Mouse (Mus musculus): ENCODE measurements around the gene Ssh3.

- no peak for TF ChIP-seq POLR2A (IDR thresholded peaks at IDR 0.05; ENCODE audit: insufficient read length, low read depth)
- no peak for TF ChIP-seq TCF12 (IDR thresholded peaks at IDR 0.05; ENCODE audit: insufficient read depth, poor library complexity, severe bottlenecking)
- no peak for TF ChIP-seq CEBPB (IDR thresholded peaks at IDR 0.05; ENCODE audit: insufficient read depth, poor library complexity, severe bottlenecking)
- no peak for TF ChIP-seq MAX (IDR thresholded peaks at IDR 0.05; ENCODE audit: low read depth)
- TF ChIP-seq POLR2AphosphoS2 (IDR thresholded peaks at IDR 0.05; ENCODE audit: insufficient read length, low read depth), result no peak
- no peak for TF ChIP-seq E2F4 (IDR thresholded peaks at IDR 0.05; ENCODE audit: insufficient read depth)
- no peak for TF ChIP-seq MYOG (IDR thresholded peaks at IDR 0.05; ENCODE audit: control insufficient read depth in 1 of 3, insufficient read depth in 1 of 3, insufficient read length in 2 of 3, low read depth in 2 of 3)
- TF ChIP-seq SRF (IDR thresholded peaks at IDR 0.05; ENCODE audit: control insufficient read depth, insufficient read length, low read depth), result no peak
- TF ChIP-seq USF1 (IDR thresholded peaks at IDR 0.05; ENCODE audit: low read depth), result no peak
- no peak for TF ChIP-seq REST (IDR thresholded peaks at IDR 0.05; ENCODE audit: insufficient read depth, insufficient read length)
- TF ChIP-seq MYOD1 (IDR thresholded peaks at IDR 0.05; ENCODE audit: control insufficient read depth in 1 of 3, insufficient read length in 2 of 3, low read depth in 2 of 3), result no peak
- no peak for TF ChIP-seq TCF3 (IDR thresholded peaks at IDR 0.05; ENCODE audit: insufficient read length, low read depth)
Observed at GRCm38 (mm10) chr19:4227446-4227845, 41.5 kb downstream of the Ssh3 start.

All from myocyte (in vitro differentiated cells).